Mouse (Mus musculus) G1E-ER4 (cell line): ENCODE results near the gene Trim9. TPM values are rescaled to one million over a fixed set of nuclear protein-coding genes. Genes with fewer than 3 reads are reported as not detected.

Source experiments
- GATA1 ChIP-seq: IDR thresholded peaks from one replicate; pipeline ENCODE4 v1.8.0; 2012; ENCODE audit warnings: low read length, inconsistent platforms
- polyA plus RNA-seq: library from polyadenylated mRNA; stranded (reverse); fragments of >175 nt; gene quantifications from 2 replicates; pipeline ENCODE4 v1.2.3, GENCODE M21; 2012

Gene Trim9
- polyA plus RNA-seq, 1 experiment = not detected

DNA sequence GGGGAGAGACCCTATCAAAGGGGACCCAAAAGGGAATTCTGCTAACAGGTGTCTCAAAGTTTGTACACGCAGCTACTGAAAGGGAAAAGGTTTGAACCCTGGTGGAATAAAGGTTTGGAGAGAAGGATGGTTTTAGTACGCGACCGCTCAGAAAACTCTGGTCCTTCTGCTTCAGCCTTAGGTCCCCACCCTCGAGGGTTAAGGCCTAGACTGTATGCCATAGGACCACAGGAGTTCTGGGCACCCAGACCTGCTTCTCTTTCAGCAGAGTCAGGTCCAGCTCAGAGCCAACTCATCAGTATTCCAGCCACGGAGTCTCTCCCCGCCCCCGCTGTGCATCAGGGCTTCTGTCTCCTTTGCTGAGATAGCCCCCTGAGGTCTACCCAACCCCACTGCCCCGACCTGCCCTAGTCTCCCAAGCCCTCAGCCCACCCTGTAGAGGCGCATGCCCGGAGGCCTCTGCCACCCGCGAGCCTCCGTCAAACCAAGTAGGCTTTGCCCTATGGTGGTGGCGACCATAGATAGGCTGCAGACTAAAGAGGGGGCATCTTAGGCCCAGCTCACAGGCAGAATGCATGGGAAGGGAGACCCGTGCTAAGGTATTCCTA lies 1.8 kb downstream of the Trim9 start:
- TF ChIP-seq GATA1 = no peak

- TF ChIP-seq GATA1 = no peak
Observed at GRCm38 (mm10) chr12:70335176-70335575, 12.2 kb downstream of the Trim9 start.

GRCm38 (mm10) chr12:70333253-70333805 lies 14.1 kb downstream of the Trim9 start:
- TF ChIP-seq GATA1 = no peak

- TF ChIP-seq GATA1 = no peak
Observed at GRCm38 (mm10) chr12:70329059-70329458, 18.4 kb downstream of the Trim9 start.

DNA sequence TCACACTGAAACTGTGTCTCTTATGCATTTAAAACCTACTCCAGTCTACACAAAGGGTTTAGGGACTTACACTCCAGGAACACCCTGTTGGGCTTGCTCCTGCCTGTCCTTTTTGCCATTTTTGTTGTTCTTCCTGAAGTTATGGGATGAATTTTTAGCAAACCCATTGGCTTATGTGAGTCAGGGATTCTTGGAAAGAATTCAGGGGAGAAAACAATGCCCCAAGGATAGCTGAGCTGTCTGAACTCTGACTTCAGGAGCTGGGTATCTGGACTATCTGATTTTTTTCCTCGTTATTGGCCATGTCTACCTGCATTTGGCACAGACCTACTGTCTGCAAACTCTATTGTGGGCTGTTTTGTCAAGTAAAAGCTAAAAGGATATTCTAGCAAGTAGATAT lies 20.5 kb downstream of the Trim9 start:
- TF ChIP-seq GATA1 = no peak

DNA sequence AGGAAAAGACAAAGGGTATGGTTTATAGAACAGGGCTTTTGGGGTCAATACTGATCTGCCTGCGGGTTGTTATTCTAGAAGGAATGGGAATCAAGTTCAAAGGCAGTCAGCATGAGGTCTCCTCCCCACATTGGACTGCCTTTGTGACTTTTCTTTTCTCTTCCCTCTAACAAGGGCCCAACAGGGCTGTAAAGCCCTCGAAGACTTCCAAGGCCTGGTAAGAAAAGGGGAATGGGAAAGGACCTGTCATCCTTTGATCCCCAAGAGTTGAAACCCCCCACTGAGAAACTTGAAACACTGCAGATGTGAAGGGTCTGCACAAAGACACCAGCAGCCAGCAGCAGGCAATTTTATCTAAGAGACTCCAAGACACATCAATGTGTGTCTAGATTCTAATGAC lies 21.0 kb downstream of the Trim9 start:
- no peak for TF ChIP-seq GATA1

DNA sequence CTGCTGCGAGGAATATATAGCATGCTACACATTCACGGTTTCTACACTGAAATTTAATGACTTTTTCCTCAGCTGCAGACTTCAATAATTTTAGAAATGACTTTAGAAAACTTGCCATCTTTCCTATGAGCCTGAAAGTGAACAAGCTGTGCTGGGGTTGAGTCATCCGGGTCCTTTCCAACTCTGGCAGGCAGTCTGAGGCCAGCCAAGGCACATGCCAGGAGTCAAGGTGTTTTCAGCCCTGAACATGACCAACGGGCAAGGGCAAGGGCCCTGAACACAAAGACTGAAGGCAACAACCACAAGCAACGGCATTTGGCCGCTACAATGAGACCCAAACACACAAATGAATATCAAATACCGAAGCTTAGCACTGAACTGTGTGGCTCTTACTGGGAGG lies 21.6 kb downstream of the Trim9 start:
- no peak for TF ChIP-seq GATA1

- no peak for TF ChIP-seq GATA1
Observed at GRCm38 (mm10) chr12:70322790-70323189, 24.6 kb downstream of the Trim9 start.

GRCm38 (mm10) chr12:70316147-70316546 lies 31.3 kb downstream of the Trim9 start:
- TF ChIP-seq GATA1 = no peak

DNA sequence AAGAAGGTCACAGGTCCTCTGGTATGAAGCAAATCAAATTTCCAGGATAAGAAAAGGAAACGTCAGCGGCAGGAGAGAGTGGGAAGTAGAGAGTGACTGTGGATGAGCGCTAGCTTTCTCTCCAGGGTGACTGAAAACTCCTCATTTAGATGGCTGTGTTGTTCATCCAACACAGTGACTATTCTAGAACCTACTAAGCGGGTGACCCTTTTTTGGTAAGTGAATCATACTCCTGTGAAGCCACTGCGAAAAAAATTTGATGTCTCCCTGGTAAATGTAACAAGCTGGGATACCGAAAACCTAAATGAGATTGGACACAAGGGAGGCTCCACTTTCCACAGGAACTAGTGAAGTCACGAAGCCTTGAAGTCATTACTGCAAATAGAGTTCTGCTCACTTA lies 39.5 kb downstream of the Trim9 start:
- no peak for TF ChIP-seq GATA1

DNA sequence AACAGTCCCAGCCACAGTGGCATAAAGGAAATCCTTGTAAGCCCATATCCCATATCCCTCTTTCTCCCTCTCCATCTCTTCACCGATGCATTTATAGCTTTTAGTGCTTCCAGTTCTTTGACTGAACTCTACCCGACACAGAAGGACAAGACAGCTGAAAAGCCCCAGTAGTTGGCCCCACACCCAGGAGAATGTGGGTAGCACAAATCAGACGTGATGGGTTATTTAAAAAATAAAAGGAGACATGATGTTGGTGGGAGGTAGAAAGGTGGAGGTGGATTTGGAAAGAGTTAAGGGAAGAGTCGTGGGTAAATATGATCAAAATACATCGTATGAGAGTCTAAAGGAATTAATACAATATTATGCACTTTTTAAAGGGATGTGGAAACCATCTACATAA lies 40.4 kb downstream of the Trim9 start:
- no peak for TF ChIP-seq GATA1

DNA sequence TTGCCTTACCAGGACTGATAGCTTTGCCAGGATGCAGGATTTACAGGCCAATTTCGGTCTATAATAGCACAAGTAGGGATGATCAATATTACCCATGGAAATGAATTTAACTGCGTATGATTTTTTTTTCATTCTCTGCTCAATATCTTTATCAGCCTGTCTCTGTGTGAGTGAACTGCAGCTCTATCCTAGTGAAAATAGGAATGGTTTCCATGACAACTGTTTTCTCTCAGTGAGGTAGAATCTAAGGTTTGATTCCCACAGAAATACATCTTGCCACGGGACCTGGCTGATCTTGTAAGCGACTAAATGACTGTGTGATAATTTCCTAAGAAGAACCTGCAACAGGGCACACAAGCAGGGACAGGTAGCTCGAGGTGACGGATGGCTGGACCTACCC lies 43.4 kb downstream of the Trim9 start:
- TF ChIP-seq GATA1 = no peak

DNA sequence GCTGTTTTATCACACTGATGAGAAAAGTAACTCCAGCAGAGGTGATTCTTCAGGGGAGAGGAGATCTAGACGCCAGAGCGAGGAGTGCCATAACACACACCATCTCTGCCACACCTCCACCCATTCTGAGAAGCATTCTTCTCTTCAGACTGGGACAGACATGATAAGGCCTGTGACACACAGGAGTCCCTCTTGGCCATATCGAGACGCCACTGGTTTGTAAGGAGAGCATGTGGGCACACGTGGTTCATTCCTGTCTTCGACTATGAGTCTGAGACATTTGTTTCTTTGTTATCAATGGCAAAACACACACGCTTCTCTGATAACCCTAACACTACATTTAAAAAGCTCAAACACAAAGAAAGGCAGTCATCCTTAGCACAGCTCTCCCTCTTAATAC lies 43.9 kb downstream of the Trim9 start:
- no peak for TF ChIP-seq GATA1

DNA sequence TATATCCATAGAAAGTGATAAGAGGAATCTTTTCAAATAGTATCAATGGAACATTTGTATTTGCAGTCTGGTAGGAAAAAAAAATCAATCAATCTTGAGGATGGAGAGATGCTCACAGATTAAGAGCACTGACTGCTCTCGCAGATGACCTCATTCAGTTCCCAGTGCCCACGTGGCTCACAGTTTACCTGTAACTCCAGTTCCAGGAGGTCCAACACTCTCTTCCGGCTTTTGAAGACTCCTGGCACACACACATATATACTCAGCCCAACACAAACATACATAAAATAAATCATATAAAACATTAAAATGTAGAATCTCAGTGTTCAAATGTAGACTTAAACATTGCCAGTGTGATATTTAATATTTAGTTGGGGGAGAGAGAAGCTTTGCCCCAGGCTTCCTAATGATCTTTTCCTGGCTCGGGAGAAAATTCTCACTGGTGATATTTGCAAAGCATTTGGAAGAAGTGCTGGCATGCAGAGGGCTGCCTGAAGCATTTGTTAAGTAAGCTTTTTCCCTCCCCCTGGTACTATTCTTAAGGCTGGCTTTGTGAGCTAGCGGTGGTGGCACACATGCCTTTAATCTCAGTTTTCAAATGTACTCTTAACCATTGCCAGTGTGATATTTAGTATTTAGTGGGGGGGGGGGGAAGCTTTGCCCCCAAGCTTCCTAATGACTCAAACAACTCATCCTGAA lies 45.2 kb downstream of the Trim9 start:
- no peak for TF ChIP-seq GATA1

- TF ChIP-seq GATA1 = no peak
Observed at GRCm38 (mm10) chr12:70293927-70294684, 53.3 kb downstream of the Trim9 start.

DNA sequence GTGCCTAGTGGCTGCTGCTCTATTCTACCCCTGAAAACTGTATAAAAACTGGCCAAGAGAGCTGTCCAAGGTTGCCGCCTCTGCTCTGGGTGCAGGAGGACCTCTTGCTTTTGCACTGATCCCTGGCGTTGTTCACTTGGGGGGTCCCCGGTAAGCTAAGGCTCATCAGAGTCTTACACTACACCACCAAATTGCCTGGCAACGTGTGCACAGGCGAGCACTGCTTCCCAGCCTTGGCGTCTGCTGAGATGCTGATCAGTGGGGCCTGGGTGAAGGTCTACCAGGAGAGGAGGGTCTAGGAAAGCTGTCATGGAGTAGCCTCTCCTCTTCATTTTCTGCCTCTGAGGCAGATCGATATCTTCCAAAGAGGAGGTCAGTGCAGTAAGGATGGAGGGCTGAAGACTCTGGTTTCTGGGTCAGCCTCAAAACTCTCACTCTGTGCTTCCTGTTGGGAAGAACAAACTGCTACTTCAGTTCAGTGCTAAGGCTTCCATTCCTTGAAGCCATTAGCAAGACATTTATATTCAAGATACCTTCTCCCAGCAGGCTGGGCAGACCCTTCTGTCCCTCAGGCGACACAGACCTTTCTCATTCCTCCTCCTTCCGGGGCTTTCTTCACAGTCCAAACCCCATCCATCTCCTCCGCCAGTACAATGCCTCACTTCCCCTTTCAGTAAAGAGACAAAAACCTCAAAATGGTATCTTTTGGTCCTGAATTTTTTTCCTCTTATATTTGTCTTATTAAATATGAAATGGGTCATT lies 54.1 kb downstream of the Trim9 start:
- no peak for TF ChIP-seq GATA1
